ENCODE assay signal across 26 mouse cellular contexts in genomic region chr3:49806823-49807222, GRCm38 (mm10). TPM values are rescaled to one million over a fixed set of nuclear protein-coding genes. Genes with fewer than 3 reads are reported as not detected.
DNase-seq lines count a peak whose midpoint lies in the region; ATAC-seq and TF ChIP-seq lines count a peak whose summit lies in the region.
"Had no signal": no experiment of that assay in that cellular context is flagged by ENCODE, and none has a peak within 500 bp of the region (broad histone marks: within the 10 kb centered on the region; RNA-seq: fewer than 3 reads in every experiment).

No protein-coding gene starts in this region.

- no peak for ATAC-seq in kidney, embryonic 14.5 days (ENCODE audit: low FRiP score, low TSS enrichment)
- ATAC-seq in Patski: peak; percentile 72
- no peak for ATAC-seq in hindbrain, embryonic 12.5 days (ENCODE audit: low FRiP score)
- no peak for ATAC-seq in intestine, embryonic 16.5 days
- ATAC-seq: CD4-positive, CD25-positive, alpha-beta regulatory T cell, adult 4 months; forebrain, embryonic 13.5 days; forebrain, embryonic 15.5 days; forebrain, postnatal 0 days had no signal

- in situ Hi-C loops in Patski (cut with MboI; ENCODE audit: low pct_unique_long_range_greater_than_20kb): no loop called here

- no peak overlapping the region for H3K4me2 ChIP-seq in kidney, embryonic 14.5 days (replicated peaks; ENCODE audit: low read depth, low read length)
- no peak overlapping the region for H3K4me2 ChIP-seq in hindbrain, embryonic 12.5 days (replicated peaks)
- no peak overlapping the region for H3K4me2 ChIP-seq in intestine, embryonic 16.5 days (ENCODE audit: low read depth, low read length)
- H3K4me2 ChIP-seq: embryonic facial prominence, embryonic 13.5 days; embryonic facial prominence, embryonic 15.5 days; forebrain, embryonic 13.5 days; forebrain, embryonic 15.5 days had no signal

- H3K4me1 ChIP-seq in kidney, embryonic 14.5 days (ENCODE audit: control insufficient read depth, insufficient read depth, low read length): peaks cover 6% of the 10 kb centered on the region; the same call in 1 of the 2 replicates
- peaks cover 25% of the 10 kb centered on the region for H3K4me1 ChIP-seq in limb, embryonic 10.5 days
- no peaks in the 10 kb centered on the region for H3K4me1 ChIP-seq in hindbrain, embryonic 12.5 days
- H3K4me1 ChIP-seq in intestine, embryonic 16.5 days (ENCODE audit: control insufficient read depth, insufficient read depth, low read length): no peaks in the 10 kb centered on the region
- H3K4me1 ChIP-seq: forebrain, embryonic 13.5 days; forebrain, embryonic 15.5 days had no signal

- H3K27ac ChIP-seq in kidney, embryonic 14.5 days (ENCODE audit: low read depth, low read length): peak overlapping the region; percentile 47; the same call in 1 of the 2 replicates
- H3K27ac ChIP-seq in limb, embryonic 10.5 days: peak overlapping the region; percentile 56; the same call in 1 of the 2 replicates
- no peak overlapping the region for H3K27ac ChIP-seq in hindbrain, embryonic 12.5 days
- no peak overlapping the region for H3K27ac ChIP-seq in intestine, embryonic 16.5 days (ENCODE audit: low read length)
- H3K27ac ChIP-seq: forebrain, embryonic 13.5 days; forebrain, embryonic 15.5 days had no signal

- H3K27me3 ChIP-seq in kidney, embryonic 14.5 days (ENCODE audit: control insufficient read depth, insufficient read depth, low read length): no peaks in the 10 kb centered on the region
- H3K27me3 ChIP-seq in Patski: no peaks in the 10 kb centered on the region
- no peaks in the 10 kb centered on the region for H3K27me3 ChIP-seq in limb, embryonic 10.5 days (ENCODE audit: low read depth, poor library complexity, severe bottlenecking)
- no peaks in the 10 kb centered on the region for H3K27me3 ChIP-seq in hindbrain, embryonic 12.5 days
- H3K27me3 ChIP-seq in intestine, embryonic 16.5 days (replicated peaks; ENCODE audit: control insufficient read depth, insufficient read depth, low read length): no peaks in the 10 kb centered on the region
- H3K27me3 ChIP-seq: CH12.LX; embryonic facial prominence, embryonic 13.5 days; embryonic facial prominence, embryonic 15.5 days; forebrain, embryonic 13.5 days; forebrain, embryonic 15.5 days had no signal

- DNase-seq in kidney, postnatal 36 days: no peak
- DNase-seq in Muller cell, postnatal 12 days (ENCODE audit: inconsistent ontology term): peak; percentile 11
- peak; percentile 10 for DNase-seq in Patski (ENCODE audit: low read depth, low spot score)
- DNase-seq in limb, embryonic 10.5 days (ENCODE audit: low spot score): no peak
- no peak for DNase-seq in heart, adult 9 months (ENCODE audit: low spot score in 2 of 2)
- DNase-seq: adrenal gland, adult 2 months; adrenal gland, postnatal 10 days; adrenal gland, postnatal 25 days; B cell, adult 2 months; cerebellum, adult 11 months; cerebellum, adult 18-20 months; cerebellum, adult 8-10 months; cerebellum, adult 9-11 months; cerebellum, postnatal 14 days; cerebellum, postnatal 36 days; forebrain, postnatal 0 days had no signal

- H3K36me3 ChIP-seq in kidney, embryonic 14.5 days (ENCODE audit: control insufficient read depth, insufficient read depth, low read length): no peaks in the 10 kb centered on the region
- no peaks in the 10 kb centered on the region for H3K36me3 ChIP-seq in limb, embryonic 10.5 days
- H3K36me3 ChIP-seq in hindbrain, embryonic 12.5 days: no peaks in the 10 kb centered on the region
- H3K36me3 ChIP-seq in intestine, embryonic 16.5 days (ENCODE audit: control insufficient read depth, insufficient read depth, low read length): no peaks in the 10 kb centered on the region
- H3K36me3 ChIP-seq: embryonic facial prominence, embryonic 13.5 days; embryonic facial prominence, embryonic 15.5 days; forebrain, embryonic 15.5 days; G1E had no signal

- WGBS in kidney, embryonic 14.5 days: 36% methylated on average over 2 of the region's 2 CpGs
- 69% methylated on average over 2 of the region's 2 CpGs for WGBS in limb, embryonic 10.5 days
- WGBS in hindbrain, embryonic 12.5 days: 59% methylated on average over 2 of the region's 2 CpGs
- 45% methylated on average over 2 of the region's 2 CpGs for WGBS in intestine, embryonic 16.5 days

- H3K9ac ChIP-seq in kidney, embryonic 14.5 days (ENCODE audit: low read depth, low read length): no peak overlapping the region
- H3K9ac ChIP-seq in hindbrain, embryonic 12.5 days: no peak overlapping the region
- H3K9ac ChIP-seq in intestine, embryonic 16.5 days (ENCODE audit: low read depth, low read length): no peak overlapping the region
- H3K9ac ChIP-seq: embryonic facial prominence, embryonic 13.5 days; embryonic facial prominence, embryonic 15.5 days; forebrain, embryonic 13.5 days; forebrain, embryonic 15.5 days; forebrain, postnatal 0 days had no signal

- CTCF ChIA-PET in Patski (lab: Charles Lee): interaction anchor here (1.4 to 6.6 kb wide), 2 partner anchors 15 to 41 kb away, joined by 3 to 64 read pairs; no protein-coding TSS in a partner anchor

- H3K4me3 ChIP-seq in kidney, embryonic 14.5 days (ENCODE audit: low read length): no peak overlapping the region
- H3K4me3 ChIP-seq in limb, embryonic 10.5 days: no peak overlapping the region
- H3K4me3 ChIP-seq in hindbrain, embryonic 12.5 days: no peak overlapping the region
- no peak overlapping the region for H3K4me3 ChIP-seq in intestine, embryonic 16.5 days (ENCODE audit: low read length)
- H3K4me3 ChIP-seq: embryonic facial prominence, embryonic 13.5 days; embryonic facial prominence, embryonic 15.5 days; forebrain, embryonic 13.5 days; forebrain, embryonic 15.5 days had no signal

- POLR2A ChIA-PET in Patski (lab: Charles Lee): interaction anchor here (0.6 to 1.6 kb wide), 3 partner anchors 13 to 271 kb away, joined by 3 to 6 read pairs (median 4); no protein-coding TSS in a partner anchor

- no peak for TF ChIP-seq CTCF in Patski (IDR thresholded peaks at IDR 0.05)

- no peaks in the 10 kb centered on the region for H3K9me3 ChIP-seq in kidney, embryonic 14.5 days (ENCODE audit: control insufficient read depth, low read length)
- no peaks in the 10 kb centered on the region for H3K9me3 ChIP-seq in limb, embryonic 10.5 days (replicated peaks)
- no peaks in the 10 kb centered on the region for H3K9me3 ChIP-seq in hindbrain, embryonic 12.5 days (replicated peaks)
- H3K9me3 ChIP-seq in intestine, embryonic 16.5 days (ENCODE audit: control insufficient read depth, low read length): no peaks in the 10 kb centered on the region
- H3K9me3 ChIP-seq: embryonic facial prominence, embryonic 13.5 days; embryonic facial prominence, embryonic 15.5 days; forebrain, embryonic 13.5 days; forebrain, embryonic 15.5 days had no signal

RNA-seq across cellular contexts. Expression of gene Pcdh18, which starts 49.7 kb away (rescaled TPM):
- 29.4 and 48.9 TPM in 2 replicates for polyA plus RNA-seq in kidney, embryonic 14.5 days (2014; fragmentation: Nextera tagmentation; extraction: Ambion mirVana)
- 3.0 TPM for polyA plus RNA-seq in Patski (2021)
- polyA plus RNA-seq in limb, embryonic 10.5 days (2016; fragmentation: Nextera tagmentation; extraction: Ambion mirVana): 82.3 and 114 TPM in 2 replicates
- 78.8 and 83.6 TPM in 2 replicates for polyA plus RNA-seq in hindbrain, embryonic 12.5 days (2016; fragmentation: Nextera tagmentation; extraction: Ambion mirVana)
- 30.6 and 31.0 TPM in 2 replicates for polyA plus RNA-seq in intestine, embryonic 16.5 days (2015; fragmentation: Nextera tagmentation; extraction: Ambion mirVana)
- polyA plus RNA-seq: CD4-positive, CD25-positive, alpha-beta regulatory T cell, adult 4 months; G1E had no signal

Comparison
In these comparisons a context has a peak if more than half of its experiments do, and no peak if none do; other contexts are left out.
1. H3K27ac ChIP-seq: peak in kidney, embryonic 14.5 days (single experiment) and limb, embryonic 10.5 days (single experiment); none in hindbrain, embryonic 12.5 days (single experiment) and intestine, embryonic 16.5 days (single experiment).
2. DNase-seq: peak in Muller cell, postnatal 12 days (single experiment) and Patski (single experiment); none in kidney, postnatal 36 days (0 of 2), limb, embryonic 10.5 days (single experiment) and heart, adult 9 months (0 of 2).